Mouse (Mus musculus): ENCODE results near the gene Itpk1. TPM values are rescaled to one million over a fixed set of nuclear protein-coding genes. Genes with fewer than 3 reads are reported as not detected.

Gene Itpk1
- polyA plus RNA-seq (2014; fragmentation: Nextera tagmentation; extraction: Ambion mirVana): 5.8 and 7.3 TPM in 2 replicates

DNA sequence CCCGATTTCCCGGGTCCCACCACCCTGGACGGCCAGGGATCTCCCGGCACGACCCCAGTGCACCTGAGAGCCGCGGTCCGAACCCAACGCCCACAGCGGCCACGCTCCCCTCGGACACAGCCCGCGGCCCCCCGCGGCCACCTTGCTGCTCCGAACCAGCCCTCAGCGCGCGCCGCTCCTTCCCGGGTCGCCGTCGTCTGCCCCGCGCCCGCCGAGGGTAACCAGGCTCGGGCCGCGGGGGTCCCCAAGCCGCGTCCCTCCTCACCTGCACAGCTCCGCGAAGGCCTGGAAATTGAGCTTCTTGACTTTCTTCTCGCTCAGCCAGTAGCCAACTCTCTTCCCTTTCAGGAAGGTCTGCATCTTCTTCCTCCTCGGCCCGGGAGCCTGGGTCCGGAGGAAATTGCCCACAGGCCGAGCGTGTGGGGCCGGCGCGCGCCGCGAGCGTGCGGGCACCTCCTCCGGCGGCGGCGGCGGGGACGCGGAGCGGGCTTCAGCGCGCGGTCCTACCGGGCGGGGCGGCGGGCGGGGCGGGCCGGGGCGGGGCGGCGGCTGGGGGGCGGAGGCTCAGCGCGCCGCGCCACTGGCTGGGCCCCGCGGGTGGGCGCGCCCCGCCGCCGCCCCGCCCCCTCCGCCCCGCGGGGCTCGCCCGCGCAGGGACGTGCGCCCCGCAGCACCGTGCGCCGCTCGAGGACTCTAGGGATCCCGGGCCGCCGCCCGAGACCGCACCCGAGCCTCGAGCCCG lies at the start of gene Itpk1:
Gene Itpk1 (minus strand): TSS at position 474 of the 742 bp plus-strand sequence.
- peak; percentile 68 for DNase-seq (ENCODE audit: low spot score)
- H3K27ac ChIP-seq (ENCODE audit: low read depth, low read length): peak within 1 kb of the TSS; percentile 77
- H3K36me3 ChIP-seq (ENCODE audit: control insufficient read depth, insufficient read depth, low read length): no peaks in the 10 kb centered on the region
- peak within 1 kb of the TSS; percentile 98 for H3K4me2 ChIP-seq
- H3K9ac ChIP-seq (ENCODE audit: low read depth, low read length): peak within 1 kb of the TSS; percentile 84
- H3K27me3 ChIP-seq (replicated peaks; ENCODE audit: control insufficient read depth, insufficient read depth, low read length): no peaks in the 10 kb centered on the region
- peak; percentile 88 for ATAC-seq (replicated peaks; ENCODE audit: low FRiP score)
- WGBS: under 1% methylated on average over 64 of the region's 105 CpGs
- peak within 1 kb of the TSS; percentile 81 for H3K4me3 ChIP-seq (ENCODE audit: low read depth, low read length)
- no peaks in the 10 kb centered on the region for H3K9me3 ChIP-seq (ENCODE audit: control insufficient read depth, low read length)
- peaks cover 27% of the 10 kb centered on the region for H3K4me1 ChIP-seq (replicated peaks; ENCODE audit: control insufficient read depth, insufficient read depth, low read length)

DNA sequence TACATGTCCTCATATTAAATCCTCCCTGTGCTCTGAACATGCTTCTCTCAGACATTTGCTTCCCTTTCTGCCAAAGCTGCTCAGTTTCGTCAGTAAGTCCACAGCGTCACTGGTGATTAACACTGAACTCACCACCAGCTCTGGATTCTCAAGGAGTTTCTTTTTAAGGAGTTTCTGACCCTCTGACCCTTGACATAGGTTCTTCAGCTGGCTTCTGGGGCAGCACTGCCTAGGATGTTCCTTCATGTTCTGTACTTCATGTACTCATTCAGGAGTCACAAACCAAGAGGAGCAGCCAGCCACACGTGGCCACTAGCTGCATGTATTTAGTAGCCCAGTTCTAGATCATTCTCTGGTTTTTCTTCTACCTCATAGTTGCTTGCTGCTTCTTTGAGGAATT lies 43.5 kb upstream of the Itpk1 start:
- no peaks in the 10 kb centered on the region for H3K27me3 ChIP-seq (replicated peaks; ENCODE audit: control insufficient read depth, insufficient read depth, low read length)
- no peaks in the 10 kb centered on the region for H3K9me3 ChIP-seq (ENCODE audit: control insufficient read depth, low read length)
- no peak overlapping the region for H3K4me3 ChIP-seq (ENCODE audit: low read depth, low read length)
- 0 out of 2 replicates have a peak, but pooled peaks cover 6% of the 10 kb centered on the region for H3K36me3 ChIP-seq (ENCODE audit: control insufficient read depth, insufficient read depth, low read length)
- ATAC-seq (replicated peaks; ENCODE audit: low FRiP score): no peak
- H3K27ac ChIP-seq (ENCODE audit: low read depth, low read length): no peak overlapping the region
- DNase-seq (ENCODE audit: low spot score): no peak
- H3K4me2 ChIP-seq: no peak overlapping the region
- 79% methylated on average over 3 of the region's 3 CpGs for WGBS
- no peak overlapping the region for H3K9ac ChIP-seq (ENCODE audit: low read depth, low read length)
- peaks cover 9% of the 10 kb centered on the region for H3K4me1 ChIP-seq (replicated peaks; ENCODE audit: control insufficient read depth, insufficient read depth, low read length)

DNA sequence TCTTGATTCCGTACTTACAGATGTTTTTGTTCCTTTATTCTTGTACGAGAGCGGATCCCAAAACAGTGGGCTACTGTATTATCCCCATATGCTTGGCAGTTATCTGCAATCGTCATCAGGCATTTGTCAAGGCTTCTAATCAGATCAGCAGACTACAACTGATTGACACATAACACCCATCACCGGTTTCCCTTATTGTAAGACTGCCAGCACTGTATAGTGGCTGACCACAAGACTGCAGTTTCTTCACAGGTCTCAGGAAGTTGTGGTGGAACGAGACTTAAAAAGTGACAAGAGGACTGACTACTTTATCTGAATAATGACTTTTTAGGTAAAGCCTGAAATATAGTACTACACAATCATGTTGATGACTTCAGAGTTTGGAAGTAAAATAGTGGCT lies 40.1 kb upstream of the Itpk1 start:
- H3K9me3 ChIP-seq (ENCODE audit: control insufficient read depth, low read length): no peaks in the 10 kb centered on the region
- WGBS: 39% methylated on average over 6 of the region's 6 CpGs
- peak overlapping the region; percentile 86; the same call in 1 of the 2 replicates for H3K9ac ChIP-seq (ENCODE audit: low read depth, low read length)
- H3K36me3 ChIP-seq (ENCODE audit: control insufficient read depth, insufficient read depth, low read length): 0 out of 2 replicates have a peak, but pooled peaks cover 6% of the 10 kb centered on the region
- peaks cover 18% of the 10 kb centered on the region for H3K4me1 ChIP-seq (replicated peaks; ENCODE audit: control insufficient read depth, insufficient read depth, low read length)
- peak overlapping the region; percentile 80 for H3K4me3 ChIP-seq (ENCODE audit: low read depth, low read length)
- H3K27ac ChIP-seq (ENCODE audit: low read depth, low read length): peak overlapping the region; percentile 89
- ATAC-seq (replicated peaks; ENCODE audit: low FRiP score) (no peak), DNase-seq (ENCODE audit: low spot score) (no peak)
- H3K27me3 ChIP-seq (replicated peaks; ENCODE audit: control insufficient read depth, insufficient read depth, low read length): no peaks in the 10 kb centered on the region
- H3K4me2 ChIP-seq: peak overlapping the region; percentile 86

DNA sequence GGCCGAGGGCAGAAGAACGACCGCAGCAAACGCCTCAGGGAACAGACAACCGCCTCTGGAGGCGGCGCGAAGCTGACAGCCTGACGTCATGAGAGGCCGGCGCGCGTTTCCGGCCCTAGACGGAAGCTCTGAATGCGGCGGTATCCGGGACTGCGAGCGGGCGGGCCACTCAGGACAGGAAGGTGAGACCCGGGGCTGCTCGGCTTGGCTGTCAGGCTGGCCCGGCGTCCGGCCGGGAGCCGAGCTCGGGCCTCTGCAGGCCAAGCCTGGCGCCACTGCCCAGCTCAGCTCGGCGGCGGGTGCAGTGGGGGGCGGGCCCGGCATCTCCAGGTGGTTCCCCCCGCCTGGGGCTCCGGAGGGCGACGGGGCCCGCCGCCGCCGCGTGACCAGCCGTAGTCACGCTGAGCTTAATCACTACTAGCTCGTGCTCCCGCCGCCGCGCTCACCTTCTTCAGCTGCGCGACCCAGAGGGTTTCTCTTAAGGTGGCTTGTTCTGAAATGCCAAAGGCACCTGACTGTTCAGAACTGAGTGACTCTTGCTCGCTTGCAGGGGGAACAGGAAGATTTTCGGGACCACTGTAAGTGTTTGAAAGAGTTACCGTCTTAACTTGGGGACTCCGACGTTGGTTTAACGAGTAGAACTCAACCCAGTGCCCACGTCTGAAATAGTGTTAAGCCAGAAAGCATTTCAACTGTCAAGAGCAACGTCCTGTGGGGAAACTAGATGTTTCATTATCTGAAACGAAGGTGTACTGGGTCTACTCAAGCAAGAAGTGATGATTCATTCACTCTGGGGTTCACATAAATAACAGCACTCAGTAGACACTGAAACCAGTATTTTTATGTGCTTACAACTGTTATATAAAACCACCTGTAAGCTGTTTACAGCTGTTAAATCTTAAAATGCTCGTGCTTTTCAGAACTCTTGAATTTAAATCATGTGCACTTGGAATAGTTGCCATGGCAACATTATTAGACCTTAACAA lies 39.2 kb upstream of the Itpk1 start, which contains the start of the genes Moap1 and Tmem251:
Gene Moap1 (minus strand): TSS at position 73 of the 986 bp plus-strand sequence.
Gene Tmem251 (plus strand): TSS at position 174 of the 986 bp plus-strand sequence.
- peak; percentile 90 for DNase-seq (ENCODE audit: low spot score)
- Histone ChIP-seq H3K27ac (ENCODE audit: low read depth, low read length) (peak within 1 kb of the TSS; percentile 89), H3K4me1 (replicated peaks; ENCODE audit: control insufficient read depth, insufficient read depth, low read length) (peaks cover 18% of the 10 kb centered on the region), H3K36me3 (ENCODE audit: control insufficient read depth, insufficient read depth, low read length) (0 out of 2 replicates have a peak, but pooled peaks cover 6% of the 10 kb centered on the region), H3K27me3 (replicated peaks; ENCODE audit: control insufficient read depth, insufficient read depth, low read length) (no peaks in the 10 kb centered on the region), H3K4me3 (ENCODE audit: low read depth, low read length) (peak within 1 kb of the TSS; percentile 80), H3K9ac (ENCODE audit: low read depth, low read length) (peak within 1 kb of the TSS; percentile 86), H3K9me3 (ENCODE audit: control insufficient read depth, low read length) (no peaks in the 10 kb centered on the region), H3K4me2 (peak within 1 kb of the TSS; percentile 86)
- WGBS: under 1% methylated on average over 59 of the region's 63 CpGs
- peak; percentile 96 for ATAC-seq (replicated peaks; ENCODE audit: low FRiP score)

DNA sequence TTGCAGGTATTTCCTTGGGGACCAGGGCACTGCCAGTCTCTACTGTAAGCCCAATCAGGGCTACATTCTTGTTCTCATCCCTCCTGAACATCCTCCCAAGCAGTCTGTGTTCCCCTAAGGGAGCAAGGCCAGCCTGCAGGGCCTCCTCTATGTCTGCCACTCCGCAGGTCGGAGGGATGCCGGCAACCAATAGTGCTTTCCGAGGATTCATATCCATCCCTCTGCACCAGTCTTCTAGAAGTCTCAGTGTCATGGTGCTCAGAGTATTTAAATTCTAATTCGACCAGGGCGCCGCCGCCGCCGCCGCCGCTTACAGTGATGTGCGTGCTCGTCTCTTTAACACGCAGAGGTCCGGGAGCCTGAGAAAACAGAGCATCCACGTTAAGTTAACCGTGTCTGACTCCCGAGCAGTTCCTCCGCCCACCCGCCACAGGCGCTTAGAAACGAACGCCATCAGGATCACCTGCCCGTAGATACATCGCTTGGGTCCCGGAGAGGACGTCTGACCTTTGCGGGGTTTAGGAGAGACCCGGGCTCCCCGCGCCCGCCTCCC lies 38.4 kb upstream of the Itpk1 start:
- DNase-seq (ENCODE audit: low spot score) (no peak), ATAC-seq (replicated peaks; ENCODE audit: low FRiP score) (peak; percentile 41)
- Histone ChIP-seq H3K27ac (ENCODE audit: low read depth, low read length) (peak overlapping the region; percentile 89; the same call in 1 of the 2 replicates), H3K9ac (ENCODE audit: low read depth, low read length) (peak overlapping the region; percentile 86), H3K4me1 (replicated peaks; ENCODE audit: control insufficient read depth, insufficient read depth, low read length) (peaks cover 18% of the 10 kb centered on the region), H3K4me3 (ENCODE audit: low read depth, low read length) (peak overlapping the region; percentile 80), H3K9me3 (ENCODE audit: control insufficient read depth, low read length) (no peaks in the 10 kb centered on the region), H3K27me3 (replicated peaks; ENCODE audit: control insufficient read depth, insufficient read depth, low read length) (no peaks in the 10 kb centered on the region), H3K4me2 (peak overlapping the region; percentile 86), H3K36me3 (ENCODE audit: control insufficient read depth, insufficient read depth, low read length) (0 out of 2 replicates have a peak, but pooled peaks cover 2% of the 10 kb centered on the region)
- 2% methylated on average over 33 of the region's 33 CpGs for WGBS

DNA sequence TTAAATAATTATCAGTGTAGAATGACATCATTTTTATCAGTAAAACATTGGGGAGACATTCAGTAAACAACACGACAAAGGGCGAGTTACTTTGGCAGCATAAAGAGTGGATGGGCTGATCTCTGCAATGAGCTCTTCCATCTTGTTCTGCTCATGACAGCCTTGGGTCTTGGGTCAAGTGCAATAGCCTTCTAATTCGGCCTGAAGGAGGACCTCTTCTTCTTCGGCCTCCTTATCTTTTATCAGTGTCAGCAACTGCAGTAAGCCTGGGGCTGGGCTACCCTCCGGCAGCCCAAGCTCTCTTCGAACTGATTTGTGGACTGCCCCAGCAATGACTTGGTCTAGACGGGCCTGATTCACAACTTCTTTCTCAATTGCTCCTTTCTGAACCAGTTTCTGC lies 37.3 kb upstream of the Itpk1 start:
- Histone ChIP-seq H3K27me3 (replicated peaks; ENCODE audit: control insufficient read depth, insufficient read depth, low read length) (no peaks in the 10 kb centered on the region), H3K4me3 (ENCODE audit: low read depth, low read length) (no peak overlapping the region), H3K9ac (ENCODE audit: low read depth, low read length) (no peak overlapping the region), H3K36me3 (ENCODE audit: control insufficient read depth, insufficient read depth, low read length) (no peaks in the 10 kb centered on the region), H3K4me1 (replicated peaks; ENCODE audit: control insufficient read depth, insufficient read depth, low read length) (peaks cover 18% of the 10 kb centered on the region), H3K9me3 (ENCODE audit: control insufficient read depth, low read length) (no peaks in the 10 kb centered on the region), H3K4me2 (peak overlapping the region; percentile 86; the same call in 1 of the 2 replicates), H3K27ac (ENCODE audit: low read depth, low read length) (no peak overlapping the region)
- 62% methylated on average over 7 of the region's 7 CpGs for WGBS
- ATAC-seq (replicated peaks; ENCODE audit: low FRiP score): no peak
- DNase-seq (ENCODE audit: low spot score): no peak

DNA sequence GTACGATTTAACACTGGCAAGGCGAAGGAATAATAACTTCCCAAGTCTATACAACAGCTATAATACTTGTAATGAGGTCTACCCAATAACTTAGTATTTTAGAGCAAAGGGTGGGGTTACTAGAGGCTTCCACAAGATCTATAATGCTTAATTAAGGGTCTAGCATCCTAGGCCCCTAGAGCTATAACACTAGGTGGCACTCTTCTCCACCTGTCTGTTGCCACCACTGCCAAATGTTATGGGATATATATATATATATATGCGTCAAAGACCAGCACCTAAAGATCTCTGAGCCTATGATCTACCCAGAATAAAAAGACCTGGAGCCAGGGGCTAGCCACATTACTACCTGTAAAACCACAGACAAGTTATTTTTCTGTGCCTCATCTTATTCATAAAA lies 35.6 kb upstream of the Itpk1 start:
- H3K4me3 ChIP-seq (ENCODE audit: low read depth, low read length): no peak overlapping the region
- H3K9ac ChIP-seq (ENCODE audit: low read depth, low read length): no peak overlapping the region
- H3K36me3 ChIP-seq (ENCODE audit: control insufficient read depth, insufficient read depth, low read length): no peaks in the 10 kb centered on the region
- peaks cover 16% of the 10 kb centered on the region for H3K4me1 ChIP-seq (replicated peaks; ENCODE audit: control insufficient read depth, insufficient read depth, low read length)
- DNase-seq (ENCODE audit: low spot score) (no peak), ATAC-seq (replicated peaks; ENCODE audit: low FRiP score) (no peak)
- no peak overlapping the region for H3K4me2 ChIP-seq
- H3K27me3 ChIP-seq (replicated peaks; ENCODE audit: control insufficient read depth, insufficient read depth, low read length): no peaks in the 10 kb centered on the region
- H3K27ac ChIP-seq (ENCODE audit: low read depth, low read length): no peak overlapping the region
- 62% methylated on average over 3 of the region's 3 CpGs for WGBS
- H3K9me3 ChIP-seq (ENCODE audit: control insufficient read depth, low read length): no peaks in the 10 kb centered on the region

DNA sequence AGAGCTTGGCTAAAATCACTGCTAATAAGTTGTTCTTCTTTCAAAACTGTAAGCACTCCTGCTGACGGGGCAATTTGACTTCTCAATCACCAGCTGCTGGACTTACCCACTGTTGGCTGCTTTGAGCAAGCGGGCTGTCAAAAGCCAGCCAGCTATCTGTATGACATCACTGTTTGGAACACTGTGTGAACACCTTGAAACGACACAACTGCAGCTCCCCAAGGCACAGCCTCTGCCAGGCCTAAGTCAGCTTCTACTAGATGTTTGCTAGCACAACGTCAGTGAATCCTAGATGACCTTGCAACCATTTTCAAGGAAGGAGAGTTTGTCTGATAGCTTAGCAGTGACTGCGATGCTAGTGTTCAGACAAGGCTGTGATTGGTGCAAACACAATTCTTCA lies 34.4 kb upstream of the Itpk1 start:
- no peaks in the 10 kb centered on the region for H3K9me3 ChIP-seq (ENCODE audit: control insufficient read depth, low read length)
- ATAC-seq (replicated peaks; ENCODE audit: low FRiP score): no peak
- no peak overlapping the region for H3K4me3 ChIP-seq (ENCODE audit: low read depth, low read length)
- H3K27me3 ChIP-seq (replicated peaks; ENCODE audit: control insufficient read depth, insufficient read depth, low read length): no peaks in the 10 kb centered on the region
- DNase-seq (ENCODE audit: low spot score): no peak
- 81% methylated on average over 5 of the region's 5 CpGs for WGBS
- no peaks in the 10 kb centered on the region for H3K36me3 ChIP-seq (ENCODE audit: control insufficient read depth, insufficient read depth, low read length)
- H3K27ac ChIP-seq (ENCODE audit: low read depth, low read length): no peak overlapping the region
- no peak overlapping the region for H3K9ac ChIP-seq (ENCODE audit: low read depth, low read length)
- H3K4me1 ChIP-seq (replicated peaks; ENCODE audit: control insufficient read depth, insufficient read depth, low read length): peaks cover 10% of the 10 kb centered on the region
- H3K4me2 ChIP-seq: no peak overlapping the region

All from liver, embryonic 11.5 days (tissue).